Mouse (Mus musculus) testis, adult 2 months (tissue): ENCODE measurements around the gene Auts2. TPM values are rescaled to one million over a fixed set of nuclear protein-coding genes. Genes with fewer than 3 reads are reported as not detected.

Experiments used
- H3K27ac ChIP-seq: fragments of 200-500 bp; 2 replicates; pipeline ENCODE4 v1.5.1; 2012; ENCODE audit warnings: low read depth, low read length; ENCODE audit not compliant: control insufficient read depth, insufficient read depth
- H3K27me3 ChIP-seq: fragments of 200-500 bp; 2 replicates; pipeline ENCODE4 v1.6.1; 2012; ENCODE audit warnings: mild to moderate bottlenecking, low read length, moderate library complexity; ENCODE audit not compliant: control insufficient read depth, insufficient read depth
- H3K36me3 ChIP-seq: fragments of 200-500 bp; 2 replicates; pipeline ENCODE4 v1.6.1; 2012; ENCODE audit warnings: mild to moderate bottlenecking, low read length; ENCODE audit not compliant: control insufficient read depth, insufficient read depth
- H3K4me1 ChIP-seq: fragments of 200-500 bp; 2 replicates; pipeline ENCODE4 v1.6.1; 2012; ENCODE audit warnings: low read length; ENCODE audit not compliant: control insufficient read depth, insufficient read depth
- H3K4me3 ChIP-seq: fragments of 200-500 bp; 2 replicates; pipeline ENCODE4 v1.5.1; 2012; ENCODE audit warnings: low read depth, mild to moderate bottlenecking, low read length, moderate library complexity, mixed read lengths; ENCODE audit not compliant: control insufficient read depth
- CTCF ChIP-seq: fragments of 200-500 bp; IDR thresholded peaks from 2 replicates; pipeline ENCODE4 v1.5.1; 2012; ENCODE audit warnings: low read depth, mild to moderate bottlenecking, inconsistent platforms, low read length, moderate library complexity; ENCODE audit not compliant: control insufficient read depth, insufficient read depth, insufficient replicate concordance
- POLR2A ChIP-seq: fragments of 200-500 bp; IDR thresholded peaks from 2 replicates; pipeline ENCODE4 v1.6.1; 2012; ENCODE audit warnings: low read depth, mild to moderate bottlenecking, inconsistent platforms, low read length, moderate library complexity; ENCODE audit not compliant: control insufficient read depth
- polyA plus RNA-seq: library from polyadenylated mRNA; depleted of rRNA; stranded (reverse); fragments of >200 nt; gene quantifications from 2 replicates; pipeline ENCODE4 v1.2.3, GENCODE M21; 2012

Auts2 gene
- polyA plus RNA-seq, 1 experiment: 4.3 TPM

- Histone ChIP-seq H3K27ac (no peak overlapping the region), H3K4me3 (no peak overlapping the region), H3K27me3 (no peaks in the 10 kb centered on the region), H3K36me3 (no peaks in the 10 kb centered on the region), H3K4me1 (no peaks in the 10 kb centered on the region)
- no peak for TF ChIP-seq CTCF
- no peak for TF ChIP-seq POLR2A
Measured at GRCm38 (mm10) chr5:131722791-131723190, 820.4 kb downstream of the Auts2 start.

DNA sequence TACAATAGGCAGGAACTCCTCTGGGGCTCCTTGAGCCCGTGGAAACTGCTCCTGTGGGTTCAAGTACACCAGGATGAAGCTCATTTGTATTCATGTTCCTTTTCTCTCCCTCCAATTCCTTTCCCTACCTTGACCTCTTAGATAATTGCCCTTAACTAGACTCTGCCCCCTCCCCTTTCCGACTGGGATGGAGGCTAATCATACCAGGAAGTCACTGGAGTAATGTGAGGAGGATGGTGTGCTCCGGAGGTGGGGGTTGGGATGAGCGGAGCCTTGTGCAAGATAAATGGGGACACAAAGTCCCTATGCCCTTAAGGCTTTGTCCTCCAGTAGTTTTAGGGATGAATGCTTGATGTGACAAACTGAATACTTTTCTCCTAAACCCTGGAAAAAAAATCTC lies 820.8 kb downstream of the Auts2 start:
- no peaks in the 10 kb centered on the region for H3K27me3 ChIP-seq
- no peaks in the 10 kb centered on the region for H3K36me3 ChIP-seq
- no peak overlapping the region for H3K4me3 ChIP-seq
- TF ChIP-seq POLR2A (no peak), CTCF (no peak)
- no peaks in the 10 kb centered on the region for H3K4me1 ChIP-seq
- H3K27ac ChIP-seq: no peak overlapping the region

DNA sequence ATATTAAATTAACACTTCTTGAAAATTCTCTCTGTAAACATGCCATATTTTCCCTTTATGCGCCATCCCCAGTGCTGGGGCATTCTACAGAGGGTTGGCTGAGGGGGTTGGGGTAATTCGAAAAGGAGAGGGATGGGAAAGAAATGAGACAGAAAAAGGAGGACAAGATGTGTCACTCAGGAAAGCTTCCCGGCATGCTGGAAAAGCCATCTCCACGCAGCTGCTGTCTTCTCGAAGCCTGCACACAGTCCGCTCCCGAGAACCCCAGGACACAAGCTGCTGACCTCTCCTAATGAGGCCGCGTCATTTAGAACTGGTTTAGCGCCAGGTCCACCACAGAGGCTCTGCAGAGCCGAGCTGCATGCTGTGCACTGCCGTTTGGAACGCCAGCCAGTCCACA lies 825.1 kb downstream of the Auts2 start:
- Histone ChIP-seq H3K27me3 (no peaks in the 10 kb centered on the region), H3K36me3 (no peaks in the 10 kb centered on the region), H3K27ac (no peak overlapping the region), H3K4me3 (no peak overlapping the region), H3K4me1 (no peaks in the 10 kb centered on the region)
- no peak for TF ChIP-seq POLR2A
- TF ChIP-seq CTCF: no peak

- Histone ChIP-seq H3K4me3 (no peak overlapping the region), H3K36me3 (no peaks in the 10 kb centered on the region), H3K27ac (no peak overlapping the region), H3K4me1 (no peaks in the 10 kb centered on the region), H3K27me3 (no peaks in the 10 kb centered on the region)
- no peak for TF ChIP-seq CTCF
- TF ChIP-seq POLR2A: no peak
Measured at GRCm38 (mm10) chr5:131717359-131717965, 825.7 kb downstream of the Auts2 start.

DNA sequence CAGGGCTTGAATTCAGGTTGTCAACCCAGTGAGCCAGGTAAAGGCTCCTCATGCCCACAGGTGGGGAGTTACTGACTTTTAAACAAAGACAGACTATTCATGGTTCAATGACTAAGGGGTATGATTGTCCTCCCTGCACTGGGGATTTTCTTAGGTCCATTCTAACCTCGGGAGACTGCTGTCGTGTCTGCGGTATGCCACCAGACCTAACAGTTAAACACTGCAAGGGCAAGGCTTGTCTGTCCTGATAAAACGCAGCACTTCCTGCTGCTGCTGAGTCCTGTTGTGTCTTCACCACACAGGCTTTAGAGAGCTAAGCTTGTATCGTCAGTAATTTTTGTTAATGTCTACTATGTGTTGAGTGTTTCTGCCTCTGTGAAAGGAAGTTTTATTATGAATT lies 828.2 kb downstream of the Auts2 start:
- TF ChIP-seq POLR2A: no peak
- TF ChIP-seq CTCF: no peak
- no peaks in the 10 kb centered on the region for H3K36me3 ChIP-seq
- H3K27ac ChIP-seq: no peak overlapping the region
- H3K4me3 ChIP-seq: no peak overlapping the region
- no peaks in the 10 kb centered on the region for H3K4me1 ChIP-seq
- H3K27me3 ChIP-seq: no peaks in the 10 kb centered on the region

DNA sequence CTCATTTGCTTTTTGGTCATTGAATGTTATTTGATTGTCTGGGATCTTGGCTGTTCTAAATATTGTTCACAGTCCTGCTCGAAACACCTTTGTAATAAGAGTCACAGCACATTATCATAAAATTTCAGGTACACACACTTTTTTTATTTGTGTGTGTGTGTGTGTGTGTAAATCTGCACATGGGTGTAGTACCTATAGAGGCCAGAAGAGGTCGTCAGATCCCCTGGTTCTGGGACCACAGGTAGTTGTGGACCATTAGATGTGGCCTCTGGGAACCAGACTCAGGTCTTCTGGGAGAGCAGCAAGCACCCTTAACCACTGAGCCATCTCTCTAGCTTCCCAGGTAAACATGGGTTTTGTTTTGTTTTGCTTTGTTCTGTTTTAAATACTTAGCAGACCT lies 830.7 kb downstream of the Auts2 start:
- Histone ChIP-seq H3K36me3 (no peaks in the 10 kb centered on the region), H3K4me3 (no peak overlapping the region), H3K27me3 (no peaks in the 10 kb centered on the region), H3K4me1 (no peaks in the 10 kb centered on the region), H3K27ac (no peak overlapping the region)
- TF ChIP-seq CTCF (no peak), POLR2A (no peak)

GRCm38 (mm10) chr5:131711474-131712129 lies 831.5 kb downstream of the Auts2 start:
- H3K4me1 ChIP-seq: no peaks in the 10 kb centered on the region
- TF ChIP-seq POLR2A: no peak
- no peak for TF ChIP-seq CTCF
- no peak overlapping the region for H3K4me3 ChIP-seq
- no peaks in the 10 kb centered on the region for H3K27me3 ChIP-seq
- H3K36me3 ChIP-seq: no peaks in the 10 kb centered on the region
- no peak overlapping the region for H3K27ac ChIP-seq
